Mouse (Mus musculus): ENCODE data around the gene Kctd10.

The Kctd10 gene

GRCm38 (mm10) chr5:114378177-114378920 lies 2.0 kb downstream of the Kctd10 start:
- no peak for DNase-seq

GRCm38 (mm10) chr5:114374409-114375213 lies 5.7 kb downstream of the Kctd10 start:
- no peak for DNase-seq

- no peak for DNase-seq
Observed at GRCm38 (mm10) chr5:114373581-114373980, 6.7 kb downstream of the Kctd10 start.

GRCm38 (mm10) chr5:114373174-114373573 lies 7.1 kb downstream of the Kctd10 start:
- no peak for DNase-seq

GRCm38 (mm10) chr5:114372565-114372964 lies 7.7 kb downstream of the Kctd10 start:
- no peak for DNase-seq

- no peak for DNase-seq
Observed at GRCm38 (mm10) chr5:114371731-114372473, 8.4 kb downstream of the Kctd10 start.

- no peak for DNase-seq
Observed at GRCm38 (mm10) chr5:114371331-114371730, 9.0 kb downstream of the Kctd10 start.

- DNase-seq, result no peak
Observed at GRCm38 (mm10) chr5:114370371-114370776, 9.9 kb downstream of the Kctd10 start.

- DNase-seq, result no peak
Observed at GRCm38 (mm10) chr5:114369921-114370320, 10.4 kb downstream of the Kctd10 start.

- DNase-seq, result no peak
Observed at GRCm38 (mm10) chr5:114368803-114369496, 11.4 kb downstream of the Kctd10 start.

- no peak for DNase-seq
Observed at GRCm38 (mm10) chr5:114368121-114368520, 12.2 kb downstream of the Kctd10 start.

GRCm38 (mm10) chr5:114365043-114365752 lies 15.1 kb downstream of the Kctd10 start:
- DNase-seq, result no peak

- no peak for DNase-seq
Observed at GRCm38 (mm10) chr5:114360968-114361367, 19.3 kb downstream of the Kctd10 start.

- no peak for DNase-seq
Observed at GRCm38 (mm10) chr5:114359586-114359985, 20.7 kb downstream of the Kctd10 start.

GRCm38 (mm10) chr5:114358833-114359232 lies 21.5 kb downstream of the Kctd10 start:
- DNase-seq, result no peak

- no peak for DNase-seq
Observed at GRCm38 (mm10) chr5:114356936-114357751, 23.2 kb downstream of the Kctd10 start.

GRCm38 (mm10) chr5:114356250-114356935 lies 23.9 kb downstream of the Kctd10 start:
- DNase-seq, result no peak

- DNase-seq, result no peak
Observed at GRCm38 (mm10) chr5:114351490-114351889, 28.8 kb downstream of the Kctd10 start.

GRCm38 (mm10) chr5:114347005-114347404 lies 33.3 kb downstream of the Kctd10 start:
- no peak for DNase-seq

GRCm38 (mm10) chr5:114345538-114345937 lies 34.8 kb downstream of the Kctd10 start:
- DNase-seq, result no peak

- DNase-seq, result no peak
Observed at GRCm38 (mm10) chr5:114343612-114344011, 36.7 kb downstream of the Kctd10 start.

Data from cerebellum, adult 11-12 months (tissue).